Mouse (Mus musculus) stomach, postnatal 0 days (tissue): ENCODE measurements around the gene Sqstm1. TPM values are rescaled to one million over a fixed set of nuclear protein-coding genes. Genes with fewer than 3 reads are reported as not detected.

Experiments used
- ATAC-seq: fragments of 200-750 bp; cut with Nextera tagmentation; 2 replicates; pipeline ENCODE4 v1.8.0; 2017; ENCODE audit not compliant: low FRiP score, low TSS enrichment
- DNase-seq: peaks from one replicate; pipeline ENCODE4 v3.0.0-alpha.2; 2016; ENCODE audit warnings: low spot score
- H3K27ac ChIP-seq: fragments of 300-500 bp; sonication (generic); replicated peaks from 2 replicates; pipeline ENCODE4 v1.5.1; 2014; ENCODE audit warnings: mild to moderate bottlenecking, control low read depth
- H3K27me3 ChIP-seq: fragments of 300-500 bp; sonication (generic); 2 replicates; pipeline ENCODE4 v1.6.1; 2014; ENCODE audit warnings: low read length; ENCODE audit not compliant: control insufficient read depth, insufficient read depth
- H3K36me3 ChIP-seq: fragments of 300-500 bp; sonication (generic); 2 replicates; pipeline ENCODE4 v1.6.1; 2014; ENCODE audit warnings: low read length, mixed read lengths; ENCODE audit not compliant: control insufficient read depth, insufficient read depth
- H3K4me1 ChIP-seq: fragments of 300-500 bp; sonication (generic); replicated peaks from 2 replicates; pipeline ENCODE4 v1.6.1; 2014; ENCODE audit warnings: antibody characterized with exemption; ENCODE audit not compliant: control insufficient read depth, insufficient read depth
- H3K4me2 ChIP-seq: fragments of 300-500 bp; sonication (generic); replicated peaks from 2 replicates; pipeline ENCODE4 v1.6.1; 2014; ENCODE audit warnings: low read depth, mild to moderate bottlenecking, control low read depth, moderate library complexity
- H3K4me3 ChIP-seq: fragments of 300-500 bp; sonication (generic); 2 replicates; pipeline ENCODE4 v1.5.1; 2014; ENCODE audit warnings: low read depth, low read length, control low read depth
- H3K9ac ChIP-seq: fragments of 300-500 bp; sonication (generic); 2 replicates; pipeline ENCODE4 v1.6.1; 2014; ENCODE audit warnings: mild to moderate bottlenecking, low read length, control low read depth, mixed read lengths
- H3K9me3 ChIP-seq: fragments of 300-500 bp; sonication (generic); 2 replicates; pipeline ENCODE4 v1.6.1; 2016; ENCODE audit warnings: low read length; ENCODE audit not compliant: control insufficient read depth
- CTCF ChIP-seq: IDR thresholded peaks from 2 replicates; pipeline ENCODE4 v1.5.1; 2016; ENCODE audit warnings: antibody characterized with exemption, low read depth, mild to moderate bottlenecking, moderate library complexity
- EP300 ChIP-seq: optimal IDR thresholded peaks from 2 replicates; pipeline ENCODE3; 2016; ENCODE audit warnings: antibody characterized with exemption
- WGBS: fragments of 180-500 bp; shearing (Covaris S2); extraction: QIAGEN DNeasy Blood & Tissue Kit; methylation state at CpG from one replicate; pipeline ENCODE4 v1.1.7; 2014; 5-methylcytosine and 5-hydroxymethylcytosine counted together
- polyA plus RNA-seq: library from polyadenylated mRNA; unstranded; fragments of >200 nt; fragmentation: Nextera tagmentation; extraction: Ambion mirVana; gene quantifications from 2 replicates; pipeline ENCODE4 v1.2.1, GENCODE M21; 2015

Gene Sqstm1
- polyA plus RNA-seq: 211 and 220 TPM in 2 replicates

GRCm38 (mm10) chr11:50210505-50211151 is at the start of gene Sqstm1, which contains the start of gene Mgat4b:
Gene Sqstm1, minus strand, starts transcription at chr11:50210827.
Gene Mgat4b, plus strand, starts transcription at chr11:50210890.
- 1% methylated on average over 48 of the region's 48 CpGs for WGBS
- peak; percentile 29 for TF ChIP-seq CTCF
- TF ChIP-seq EP300: peak; percentile 48
- ATAC-seq (peak; percentile 41), DNase-seq (peak; percentile 84)
- Histone ChIP-seq H3K36me3 (peaks cover 18% of the 10 kb centered on the region), H3K9me3 (no peaks in the 10 kb centered on the region), H3K27me3 (no peaks in the 10 kb centered on the region), H3K27ac (peak within 1 kb of the TSS; percentile 100), H3K4me1 (peaks cover 13% of the 10 kb centered on the region; the same call in 1 of the 2 replicates), H3K4me3 (peak within 1 kb of the TSS; percentile 100), H3K4me2 (peak within 1 kb of the TSS; percentile 69), H3K9ac (peak within 1 kb of the TSS; percentile 100)

- Histone ChIP-seq H3K9me3 (no peaks in the 10 kb centered on the region), H3K36me3 (peaks cover 35% of the 10 kb centered on the region), H3K27ac (no peak overlapping the region), H3K27me3 (no peaks in the 10 kb centered on the region), H3K4me3 (no peak overlapping the region), H3K4me1 (no peaks in the 10 kb centered on the region), H3K4me2 (no peak overlapping the region), H3K9ac (no peak overlapping the region)
- no peak for DNase-seq
- TF ChIP-seq EP300 (no peak), CTCF (no peak)
- 77% methylated on average over 7 of the region's 7 CpGs for WGBS
- ATAC-seq: 0 out of 2 replicates have a peak, but pooled peaks have one; percentile 11
These were observed 47.7 kb upstream of the Sqstm1 start for GRCm38 (mm10) chr11:50258310-50258709.

- no peaks in the 10 kb centered on the region for H3K27me3 ChIP-seq
- no peak overlapping the region for H3K4me2 ChIP-seq
- no peak for ATAC-seq
- 76% methylated on average over 7 of the region's 7 CpGs for WGBS
- H3K4me1 ChIP-seq: no peaks in the 10 kb centered on the region
- no peak overlapping the region for H3K4me3 ChIP-seq
- no peak overlapping the region for H3K9ac ChIP-seq
- DNase-seq: no peak
- H3K9me3 ChIP-seq: no peaks in the 10 kb centered on the region
- TF ChIP-seq CTCF: no peak
- TF ChIP-seq EP300: no peak
- H3K27ac ChIP-seq: no peak overlapping the region
- peaks cover 20% of the 10 kb centered on the region for H3K36me3 ChIP-seq
These were observed 46.0 kb upstream of the Sqstm1 start for GRCm38 (mm10) chr11:50256615-50257014.

GRCm38 (mm10) chr11:50254010-50254580 is 43.5 kb upstream of the Sqstm1 start:
- H3K4me3 ChIP-seq: no peak overlapping the region
- no peak overlapping the region for H3K9ac ChIP-seq
- no peak overlapping the region for H3K4me2 ChIP-seq
- no peaks in the 10 kb centered on the region for H3K27me3 ChIP-seq
- ATAC-seq (no peak), DNase-seq (no peak)
- TF ChIP-seq EP300 (no peak), CTCF (no peak)
- 71% methylated on average over 12 of the region's 12 CpGs for WGBS
- H3K36me3 ChIP-seq: peaks cover 10% of the 10 kb centered on the region; the same call in 1 of the 2 replicates
- no peak overlapping the region for H3K27ac ChIP-seq
- no peaks in the 10 kb centered on the region for H3K9me3 ChIP-seq
- H3K4me1 ChIP-seq: no peaks in the 10 kb centered on the region

GRCm38 (mm10) chr11:50253393-50253792 is 42.8 kb upstream of the Sqstm1 start:
- ATAC-seq (0 out of 2 replicates have a peak, but pooled peaks have one; percentile 15), DNase-seq (no peak)
- Histone ChIP-seq H3K4me2 (no peak overlapping the region), H3K36me3 (peaks cover 8% of the 10 kb centered on the region; the same call in 1 of the 2 replicates), H3K4me3 (no peak overlapping the region), H3K27ac (no peak overlapping the region), H3K9me3 (no peaks in the 10 kb centered on the region), H3K27me3 (no peaks in the 10 kb centered on the region), H3K4me1 (no peaks in the 10 kb centered on the region), H3K9ac (no peak overlapping the region)
- 50% methylated on average over 1 of the region's 1 CpGs for WGBS
- no peak for TF ChIP-seq CTCF
- no peak for TF ChIP-seq EP300

GRCm38 (mm10) chr11:50252684-50253265 is 42.1 kb upstream of the Sqstm1 start:
- no peaks in the 10 kb centered on the region for H3K9me3 ChIP-seq
- ATAC-seq (no peak), DNase-seq (no peak)
- H3K36me3 ChIP-seq: peaks cover 1% of the 10 kb centered on the region; the same call in 1 of the 2 replicates
- no peaks in the 10 kb centered on the region for H3K4me1 ChIP-seq
- no peak for TF ChIP-seq CTCF
- WGBS: 54% methylated on average over 11 of the region's 11 CpGs
- H3K27ac ChIP-seq: no peak overlapping the region
- H3K4me2 ChIP-seq: no peak overlapping the region
- no peaks in the 10 kb centered on the region for H3K27me3 ChIP-seq
- no peak overlapping the region for H3K9ac ChIP-seq
- H3K4me3 ChIP-seq: no peak overlapping the region
